Mouse (Mus musculus): ENCODE results near the gene Rab4a.

Gene Rab4a

DNA sequence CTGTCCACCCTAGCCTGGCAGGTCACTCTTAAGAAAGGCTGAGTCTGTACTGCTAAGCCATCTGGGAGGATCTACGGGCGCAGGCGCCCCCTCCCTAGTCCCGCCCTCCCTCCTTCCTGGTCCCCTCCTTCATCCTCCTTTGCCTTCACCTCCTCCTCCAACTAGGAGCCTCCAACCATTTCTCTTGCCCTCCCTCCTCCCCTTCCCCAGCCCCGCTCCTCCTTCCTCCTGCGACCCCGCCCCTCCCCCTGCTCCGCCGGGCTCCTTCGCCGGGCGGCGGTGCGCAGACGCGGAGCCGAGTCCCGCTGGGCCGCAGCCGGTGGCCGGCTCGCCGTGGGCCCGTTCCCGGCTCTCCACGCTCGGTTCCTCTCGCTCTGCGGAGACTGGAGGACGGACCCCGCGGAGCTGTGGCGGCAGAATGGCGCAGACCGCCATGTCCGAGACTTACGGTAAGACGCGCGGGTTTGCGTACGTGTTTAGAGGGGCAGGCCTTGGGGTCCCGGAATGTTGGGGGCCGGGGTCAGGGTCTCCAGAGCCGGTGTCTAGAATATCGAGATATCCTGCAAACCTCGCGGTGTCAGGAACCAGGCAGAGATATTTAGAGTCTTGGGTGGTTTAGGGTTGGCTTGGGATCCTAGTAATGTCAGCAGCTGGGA lies at the start of gene Rab4a:
Gene Rab4a, plus strand, starts transcription at position 268 of the 656 bp plus-strand sequence.
- DNase-seq (ENCODE audit: extremely low read depth, low read depth): peak; percentile 83

DNA sequence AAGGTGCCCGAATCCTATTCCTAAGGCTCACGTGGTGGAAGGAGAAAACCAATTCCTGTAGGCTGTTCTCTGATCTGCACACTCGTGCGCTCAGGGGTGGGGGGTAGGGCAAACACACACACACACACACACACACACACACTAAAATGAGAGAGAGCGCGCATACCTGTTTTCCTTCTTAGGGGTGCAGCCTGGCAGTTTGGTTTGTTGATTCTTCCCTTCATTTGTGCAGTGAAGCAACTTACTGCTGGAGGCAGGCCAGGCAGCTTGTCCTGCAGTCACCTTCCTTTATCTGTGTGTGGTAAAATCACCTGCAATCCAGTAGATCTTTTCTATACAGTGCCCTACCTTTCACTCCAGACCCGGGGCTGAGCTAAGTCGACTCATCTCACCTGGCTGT lies 48.9 kb upstream of the Rab4a start:
- no peak for DNase-seq (ENCODE audit: extremely low read depth, low read depth)

DNA sequence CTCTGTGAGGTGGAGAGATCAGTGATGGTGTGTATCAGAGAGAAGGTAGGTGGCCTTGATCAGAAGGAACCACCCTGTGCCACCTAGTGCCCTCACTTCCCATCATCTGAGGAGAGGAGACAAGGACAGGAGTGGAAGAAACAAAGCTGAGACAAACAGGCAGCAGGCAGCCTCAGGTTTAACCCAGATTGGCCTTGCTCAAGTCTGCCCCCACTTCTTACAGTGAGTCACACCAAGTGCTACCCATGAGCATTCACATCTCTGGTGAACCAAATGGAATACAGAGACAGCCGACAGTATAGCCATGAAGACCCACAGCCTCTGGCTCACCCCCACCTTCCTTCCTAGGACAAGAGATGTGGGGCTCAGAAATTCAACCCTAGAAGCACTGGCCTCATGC lies 46.9 kb upstream of the Rab4a start:
- no peak for DNase-seq (ENCODE audit: extremely low read depth, low read depth)

DNA sequence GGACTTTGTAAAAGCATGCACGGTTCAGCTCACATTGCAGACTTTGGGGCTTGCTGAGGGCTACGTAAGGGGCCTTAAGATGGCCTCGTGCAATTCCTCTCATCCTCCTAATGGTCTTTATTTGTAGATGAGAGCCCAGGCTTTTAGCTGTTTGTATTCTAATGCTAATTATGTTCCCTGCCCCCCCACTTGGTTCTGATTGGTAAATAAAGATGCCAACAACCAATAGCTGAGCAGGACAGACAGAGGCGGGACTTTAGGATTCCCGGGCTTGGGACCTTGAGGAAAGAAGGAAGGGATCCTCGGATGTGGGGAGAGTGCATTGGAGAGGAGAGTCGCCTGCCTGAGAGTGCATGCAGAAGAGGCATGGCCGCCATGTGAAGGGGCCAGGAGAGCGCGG lies 45.9 kb upstream of the Rab4a start:
- DNase-seq (ENCODE audit: extremely low read depth, low read depth): no peak

DNA sequence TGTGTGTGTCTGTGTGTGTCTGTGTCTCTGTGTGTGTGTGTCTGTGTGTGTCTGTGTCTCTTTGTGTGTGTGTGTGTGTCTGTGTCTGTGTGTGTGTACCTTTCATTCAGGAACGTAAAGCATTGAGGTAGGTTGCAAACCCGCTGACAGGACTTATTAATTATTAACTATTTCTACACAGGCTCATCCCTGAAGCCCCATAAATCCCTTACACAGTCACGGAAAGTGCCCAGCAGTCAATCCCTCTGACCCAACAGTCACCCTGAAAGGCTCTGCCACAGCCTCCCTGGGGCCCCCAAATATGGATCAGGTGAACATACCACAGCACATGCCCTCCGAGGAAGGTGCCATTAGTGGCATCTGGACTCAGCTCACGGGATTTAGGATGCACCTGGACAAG lies 45.2 kb upstream of the Rab4a start:
- no peak for DNase-seq (ENCODE audit: extremely low read depth, low read depth)

DNA sequence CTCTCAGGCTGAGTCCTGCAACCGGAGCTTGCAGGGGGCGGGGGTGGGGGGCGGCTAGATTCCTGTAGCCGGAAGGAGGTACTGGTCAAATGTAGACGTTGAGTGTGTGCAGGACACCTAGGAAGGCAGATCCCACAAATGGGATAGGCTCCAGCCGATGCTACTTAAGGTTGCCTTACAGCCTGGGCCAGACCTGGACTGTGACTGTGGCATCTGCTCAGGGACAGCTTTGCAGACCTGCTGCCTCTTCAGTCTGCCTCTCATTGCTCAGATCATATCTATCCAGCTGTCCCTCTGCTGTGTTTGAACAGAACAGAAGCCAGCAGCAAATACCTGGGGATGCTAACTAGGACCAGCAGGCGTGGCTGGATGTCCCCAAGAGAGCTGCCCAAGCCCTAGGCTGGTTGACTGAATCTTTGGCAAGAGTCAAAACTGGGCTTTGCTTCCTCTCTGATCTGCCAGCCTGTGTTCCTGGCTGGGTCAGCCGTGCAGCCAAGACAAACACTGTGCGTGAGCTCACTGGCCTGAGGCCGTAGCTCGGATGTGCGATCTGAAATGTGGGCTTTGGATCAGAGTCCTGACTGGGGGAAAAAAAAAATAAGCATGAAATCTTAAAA lies 44.4 kb upstream of the Rab4a start:
- DNase-seq (ENCODE audit: extremely low read depth, low read depth): no peak

DNA sequence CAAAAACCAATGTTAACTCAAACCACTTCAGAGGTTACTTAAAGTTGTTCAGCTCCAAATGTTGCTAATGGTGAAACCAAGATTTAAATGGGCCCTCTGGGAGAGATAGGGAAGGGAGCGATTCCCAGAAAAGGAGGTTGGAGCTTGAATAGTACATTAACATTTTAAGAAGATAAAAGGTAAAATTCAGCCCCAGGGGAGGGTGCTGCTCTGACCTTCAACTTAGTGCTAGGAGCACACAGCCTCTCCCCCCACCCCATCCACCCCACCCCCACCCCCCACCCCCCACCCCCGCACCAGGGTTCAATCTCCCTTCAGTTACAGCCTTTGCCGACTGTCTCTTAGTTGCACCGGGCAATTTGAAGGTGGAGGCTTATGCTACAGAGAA lies 43.9 kb upstream of the Rab4a start:
- DNase-seq (ENCODE audit: extremely low read depth, low read depth): no peak

DNA sequence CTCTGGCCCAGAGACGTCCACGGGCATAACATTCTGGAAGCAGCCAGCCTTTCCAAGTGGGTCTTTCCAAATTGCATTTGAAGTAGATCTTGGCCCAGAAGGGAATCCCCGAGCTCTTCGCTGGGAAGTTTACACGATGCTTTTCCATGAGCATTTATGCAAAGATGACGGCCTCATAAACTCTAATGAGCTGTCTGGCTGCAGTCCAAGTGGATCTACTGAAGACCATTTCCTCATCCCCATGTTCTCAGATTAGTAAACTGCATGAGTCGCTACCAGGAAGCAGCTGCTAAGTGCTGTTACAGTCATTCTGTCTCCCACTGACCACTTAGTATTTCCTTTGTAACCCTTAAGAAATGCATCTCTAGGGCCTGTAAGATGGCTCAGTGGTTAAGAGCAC lies 42.4 kb upstream of the Rab4a start:
- DNase-seq (ENCODE audit: extremely low read depth, low read depth): no peak

DNA sequence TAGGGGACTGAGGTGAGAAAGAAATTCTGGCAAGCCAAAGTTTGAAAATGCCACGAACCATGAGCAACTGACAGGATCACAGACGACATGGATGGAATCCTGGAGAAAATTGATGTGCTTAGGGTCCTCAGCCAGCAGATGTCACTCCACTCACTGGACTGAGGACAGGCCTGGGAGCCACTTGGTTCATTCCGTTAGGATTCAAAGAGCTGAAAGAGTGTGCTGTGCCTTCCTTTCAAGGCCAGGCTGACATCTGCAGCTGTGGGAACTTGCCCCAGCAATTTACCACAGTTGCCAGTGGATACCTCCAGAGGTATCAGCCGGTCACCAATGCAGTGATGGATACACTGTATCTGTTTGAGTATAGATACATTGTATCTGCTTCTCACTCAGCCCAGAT lies 41.1 kb upstream of the Rab4a start:
- no peak for DNase-seq (ENCODE audit: extremely low read depth, low read depth)

DNA sequence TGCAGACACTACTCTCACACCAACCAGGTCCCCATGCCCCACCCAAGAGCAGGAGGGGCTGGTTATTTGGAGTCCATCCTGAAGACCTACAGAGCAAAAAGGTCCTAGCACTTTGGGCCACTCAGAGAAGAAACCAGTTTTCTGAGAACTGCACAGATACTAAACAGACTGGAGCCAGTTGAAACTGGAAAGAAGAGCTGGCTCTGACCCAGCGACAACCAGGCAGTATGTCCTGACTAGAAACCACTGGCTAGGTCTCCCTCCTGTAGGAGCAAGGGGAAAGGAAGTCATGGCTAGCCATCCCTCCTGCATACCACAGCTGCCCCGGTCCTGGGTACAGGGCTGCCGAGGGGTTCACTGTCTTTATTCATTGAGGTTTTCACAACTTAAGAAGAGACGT lies 39.3 kb upstream of the Rab4a start:
- no peak for DNase-seq (ENCODE audit: extremely low read depth, low read depth)

DNA sequence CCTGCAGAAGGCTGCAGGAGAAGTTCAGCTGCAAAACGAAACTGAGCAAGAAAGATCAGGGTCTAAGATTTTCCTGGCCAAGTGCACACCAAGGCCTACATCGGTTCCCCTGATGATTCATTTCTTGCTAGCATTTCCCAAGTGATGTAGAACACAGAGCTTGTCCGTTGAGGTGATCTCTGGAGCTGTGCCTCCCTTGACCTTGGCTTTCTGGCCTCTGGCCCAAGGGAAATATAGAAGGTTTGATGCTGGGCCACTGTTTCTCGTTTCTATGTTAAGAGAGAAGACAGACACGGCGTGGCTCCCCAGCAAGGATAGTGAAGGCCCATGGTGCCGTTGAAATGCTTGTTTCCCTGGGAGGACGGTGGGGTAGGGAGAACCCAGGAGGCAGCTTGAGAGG lies 37.9 kb upstream of the Rab4a start:
- no peak for DNase-seq (ENCODE audit: extremely low read depth, low read depth)

DNA sequence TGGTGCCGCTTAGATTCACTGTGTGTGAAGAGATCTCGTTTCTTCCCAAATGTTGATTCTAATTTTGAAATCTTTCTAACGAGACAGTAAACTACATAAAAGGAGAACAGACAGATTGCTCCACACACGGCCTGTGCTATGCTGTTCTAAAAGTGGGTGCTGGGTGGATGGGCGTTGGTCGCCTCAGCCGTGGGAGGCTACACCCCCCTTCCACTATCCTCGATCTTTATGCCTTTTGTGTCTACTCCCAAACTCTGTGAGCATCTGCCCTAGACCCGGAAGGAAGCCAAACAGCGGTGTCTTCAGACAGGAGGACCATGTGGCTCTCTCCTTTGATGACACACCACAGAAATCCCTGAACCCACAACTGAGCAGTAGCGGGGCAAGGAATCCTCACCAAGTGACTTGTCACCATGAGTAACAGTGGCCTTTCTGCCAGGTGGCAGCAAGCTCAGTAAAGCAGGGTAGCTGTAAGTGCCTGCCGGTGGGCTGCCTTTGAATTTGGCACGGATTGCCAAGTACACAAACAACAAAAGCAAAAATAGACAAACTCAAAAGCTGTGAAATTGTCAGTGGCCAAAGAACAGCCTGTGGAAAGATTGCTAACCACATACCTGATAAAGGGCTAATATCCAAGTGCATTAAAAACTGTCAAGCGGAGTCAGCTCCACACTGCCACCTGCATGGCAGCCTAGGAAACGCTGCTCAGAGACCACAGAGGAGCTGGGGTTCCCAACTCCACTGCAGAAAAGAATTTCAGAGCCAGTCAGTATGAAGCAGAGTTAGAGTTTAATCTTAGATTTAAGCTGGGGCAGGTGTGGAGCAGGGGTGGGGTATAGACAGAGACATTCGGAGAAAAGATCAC lies 37.1 kb upstream of the Rab4a start:
- DNase-seq (ENCODE audit: extremely low read depth, low read depth): no peak

DNA sequence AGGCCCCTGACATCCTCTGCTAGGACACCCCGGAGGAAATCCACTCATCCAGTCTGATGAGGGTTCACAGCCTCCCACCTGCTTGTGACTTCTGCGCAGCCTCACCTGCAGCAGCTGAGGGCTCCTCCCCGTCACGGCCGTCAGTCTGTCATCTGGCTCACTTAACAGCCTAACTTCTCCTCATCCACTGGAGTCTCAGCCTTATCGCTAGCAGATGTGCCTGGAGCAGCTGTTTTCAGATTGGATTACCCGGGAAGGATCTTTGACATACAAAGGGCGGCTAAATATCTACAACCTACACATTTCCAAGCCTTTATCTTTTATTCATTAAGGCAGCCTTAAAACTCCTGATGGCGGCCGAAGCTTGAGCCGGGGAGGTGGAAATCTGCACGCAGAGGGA lies 32.3 kb upstream of the Rab4a start:
- DNase-seq (ENCODE audit: extremely low read depth, low read depth): no peak

DNA sequence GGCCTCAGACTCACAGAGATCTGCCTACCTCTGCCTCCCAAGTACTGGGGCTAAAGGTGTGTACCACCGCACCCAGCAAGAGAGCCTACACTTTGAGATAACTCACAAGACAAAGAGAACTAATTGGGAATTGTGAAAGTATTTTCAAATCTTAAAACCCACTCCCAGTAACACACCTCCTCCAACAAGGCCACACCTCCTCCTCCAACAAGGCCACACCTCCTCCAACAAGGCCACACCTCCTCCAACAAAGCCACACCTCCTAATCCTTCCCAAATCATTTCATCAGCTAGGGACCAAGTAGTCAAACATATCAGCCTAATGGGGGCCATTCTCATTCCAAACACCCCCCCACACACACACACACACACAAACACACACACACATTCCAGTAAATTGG lies 31.3 kb upstream of the Rab4a start:
- DNase-seq (ENCODE audit: extremely low read depth, low read depth): no peak

DNA sequence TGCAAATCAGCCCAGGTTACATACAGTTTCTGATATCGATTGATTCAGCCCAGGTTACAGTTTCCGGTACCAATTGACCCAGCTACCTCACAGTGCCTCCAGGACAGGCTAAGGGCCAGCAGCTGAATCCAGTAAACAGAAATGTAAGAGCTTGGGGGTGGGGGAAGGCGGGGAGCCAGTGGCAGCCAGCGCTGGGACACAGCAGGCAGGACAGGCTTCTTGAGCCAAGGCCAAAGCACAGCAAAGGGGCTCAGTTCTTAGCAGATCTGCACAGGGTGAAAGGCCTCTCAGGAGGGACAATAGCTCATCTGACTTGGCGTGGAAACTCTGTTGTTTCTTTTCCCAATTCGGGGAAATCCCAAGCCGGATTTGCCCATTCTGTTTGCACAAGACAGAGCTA lies 28.5 kb upstream of the Rab4a start:
- no peak for DNase-seq (ENCODE audit: extremely low read depth, low read depth)

DNA sequence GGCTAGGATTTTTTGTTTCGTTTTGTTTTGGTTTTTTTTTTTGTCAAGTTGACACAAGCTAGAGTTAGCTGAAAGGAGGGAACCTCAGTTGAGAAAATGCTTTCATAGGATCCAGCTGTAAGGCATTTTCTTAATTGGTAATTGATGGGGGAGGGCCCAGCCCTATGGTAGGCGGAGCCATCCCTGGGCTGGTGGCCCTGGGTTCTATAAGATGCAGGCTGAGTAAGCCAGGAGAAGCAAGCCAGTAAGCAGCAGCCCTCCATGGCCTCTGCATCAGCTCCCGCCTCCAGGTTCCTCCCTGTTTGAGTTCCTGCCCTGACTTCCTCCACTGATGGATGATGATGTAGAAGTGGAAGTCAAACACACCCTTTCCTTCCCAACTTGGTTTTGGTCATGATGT lies 25.3 kb upstream of the Rab4a start:
- DNase-seq (ENCODE audit: extremely low read depth, low read depth): no peak

DNA sequence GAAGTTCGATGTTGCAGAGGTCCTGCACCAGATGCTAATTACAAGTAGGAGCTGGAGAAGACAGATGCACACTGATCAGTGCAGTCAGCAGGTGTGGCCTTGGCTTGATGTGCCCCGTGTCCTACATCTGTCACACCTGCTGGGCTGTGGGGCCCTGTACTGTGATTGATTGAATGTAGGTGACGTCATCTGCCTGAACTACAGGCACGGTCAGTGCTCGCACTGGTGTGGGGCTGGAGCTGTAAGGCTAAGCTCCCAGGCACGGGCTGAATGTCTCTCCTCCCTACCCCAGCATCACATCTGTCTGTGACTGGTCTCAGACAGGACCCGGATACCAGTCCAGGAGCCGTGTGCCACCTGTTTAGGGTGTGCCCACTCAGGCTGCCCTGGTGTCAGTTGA lies 24.5 kb upstream of the Rab4a start:
- no peak for DNase-seq (ENCODE audit: extremely low read depth, low read depth)

DNA sequence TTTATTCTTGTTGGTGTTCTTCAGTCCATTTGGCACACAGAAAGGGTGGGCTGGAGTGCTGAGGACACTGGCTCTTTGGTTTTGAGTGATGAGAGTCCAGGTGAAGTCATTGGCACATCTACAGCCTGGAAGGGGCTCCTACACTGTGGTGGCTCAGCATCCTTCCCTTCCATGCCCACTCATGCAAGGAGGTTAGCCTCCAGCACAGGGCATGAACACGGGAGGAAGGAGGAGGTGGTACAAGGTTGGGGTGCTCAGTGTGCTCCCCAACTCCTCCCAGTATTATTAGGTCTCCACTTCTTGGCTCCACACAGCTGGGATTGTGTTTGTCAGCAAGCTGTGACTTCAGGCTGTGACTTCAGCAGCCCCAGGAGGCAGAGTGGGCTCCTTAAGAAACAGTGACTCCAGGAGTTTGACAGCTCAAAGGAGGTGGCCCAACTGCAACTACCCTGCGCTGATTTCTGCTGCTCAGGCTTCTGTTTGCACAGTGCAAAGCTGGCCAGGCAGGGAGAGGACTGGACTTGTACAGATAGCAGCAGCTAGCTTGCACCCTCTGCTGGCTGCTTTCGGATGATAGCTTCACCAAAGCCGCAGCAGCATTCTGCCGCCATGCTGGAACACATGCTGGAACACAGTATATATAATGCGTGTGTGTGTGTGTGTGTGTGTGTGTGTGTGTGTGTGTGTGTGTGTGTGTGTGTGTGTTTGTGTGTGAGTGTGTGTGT lies 22.1 kb upstream of the Rab4a start:
- DNase-seq (ENCODE audit: extremely low read depth, low read depth): no peak

DNA sequence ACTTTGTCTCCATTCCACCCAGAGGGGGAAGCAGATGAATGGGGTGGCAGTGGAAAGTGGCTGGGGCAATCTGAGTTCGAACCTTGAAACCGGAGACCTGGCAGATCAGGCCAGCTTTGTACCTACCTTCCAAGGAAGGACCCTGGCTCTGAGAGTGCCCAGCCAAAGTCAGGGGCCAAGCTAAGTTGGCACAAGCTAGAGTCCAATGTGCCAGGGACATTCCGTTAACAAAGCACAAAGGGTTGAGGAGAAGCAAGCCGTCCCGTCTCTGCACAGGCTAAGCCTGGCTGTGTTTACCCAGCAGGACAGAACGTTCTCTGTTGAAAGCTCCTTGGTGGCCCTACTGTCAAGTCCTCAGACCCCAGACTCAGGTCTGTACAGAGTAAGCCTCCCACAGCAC lies 19.6 kb upstream of the Rab4a start:
- DNase-seq (ENCODE audit: extremely low read depth, low read depth): no peak

DNA sequence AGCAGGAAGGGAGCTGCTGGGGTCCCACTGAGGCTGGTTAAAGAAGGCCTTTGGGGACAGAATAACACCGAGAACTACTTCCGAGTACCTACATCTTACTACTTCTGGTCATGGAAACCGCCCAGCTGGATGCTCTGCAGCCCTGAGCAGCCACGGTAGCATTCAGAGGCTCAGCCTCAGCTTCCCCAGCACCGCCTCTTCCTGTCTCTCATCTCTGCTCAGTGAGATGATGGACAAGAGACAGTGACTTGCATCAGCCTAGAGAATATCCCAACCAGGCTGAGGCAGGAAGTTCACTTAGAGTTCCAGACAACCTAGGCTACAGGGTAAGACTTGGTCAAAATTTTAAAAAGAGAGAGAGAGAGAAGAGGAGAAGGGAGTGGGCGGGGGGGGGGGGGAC lies 19.1 kb upstream of the Rab4a start:
- no peak for DNase-seq (ENCODE audit: extremely low read depth, low read depth)

DNA sequence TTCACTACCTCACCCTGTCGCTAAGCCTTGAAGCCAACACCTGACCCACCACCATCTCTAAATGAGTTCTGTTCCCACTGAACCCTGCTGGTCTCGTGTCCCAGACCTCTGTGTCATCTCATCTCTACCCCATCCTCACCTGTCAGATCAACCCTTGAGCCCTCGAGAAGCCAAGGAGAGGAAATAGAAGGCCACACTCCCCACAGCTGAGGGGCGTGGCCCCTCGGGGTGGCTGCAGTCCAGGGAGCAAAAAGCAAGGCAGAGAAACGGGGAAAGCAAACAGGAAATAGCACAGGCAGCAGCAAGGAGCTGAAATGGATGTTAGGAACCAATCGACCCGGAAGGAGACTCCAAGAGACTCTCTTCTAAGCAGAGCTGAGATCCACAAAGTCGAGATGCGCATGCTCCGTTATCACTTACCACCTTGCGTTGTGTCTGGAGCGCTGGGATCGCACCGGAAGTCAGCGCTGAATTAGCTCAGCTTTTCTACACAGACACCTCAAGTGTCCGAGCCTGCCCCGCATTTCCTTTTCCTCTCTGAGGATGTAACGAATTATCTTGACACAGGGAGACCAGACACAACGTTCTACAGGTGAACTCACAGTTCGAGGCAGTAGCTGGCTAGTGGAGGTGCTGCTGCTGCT lies 18.4 kb upstream of the Rab4a start:
- peak; percentile 89 for DNase-seq (ENCODE audit: extremely low read depth, low read depth)
